Mouse (Mus musculus) olfactory bulb, adult 2 months (tissue): Measurements from ENCODE around the gene Slc7a7. TPM values are rescaled to one million over a fixed set of nuclear protein-coding genes. Genes with fewer than 3 reads are reported as not detected.
"Not testable (repeated sequence)": the region's sequence is repeated elsewhere in the genome, so short reads cannot be mapped to it uniquely, and the experiment has no call there.

Experiments used
- H3K27ac ChIP-seq: fragments of 200-500 bp; 2 replicates; pipeline ENCODE4 v1.5.1; 2012; ENCODE audit warnings: low read depth, low read length; ENCODE audit not compliant: insufficient read depth
- H3K4me1 ChIP-seq: fragments of 200-500 bp; 2 replicates; pipeline ENCODE4 v1.6.1; 2012; ENCODE audit warnings: low read length; ENCODE audit not compliant: control insufficient read depth, insufficient read depth
- H3K4me3 ChIP-seq: fragments of 200-500 bp; 2 replicates; pipeline ENCODE4 v1.5.1; 2012; ENCODE audit warnings: mild to moderate bottlenecking, low read depth, low read length, moderate library complexity; ENCODE audit not compliant: insufficient read depth
- CTCF ChIP-seq: fragments of 200-500 bp; IDR thresholded peaks from 2 replicates; pipeline ENCODE4 v1.5.1; 2012; ENCODE audit warnings: low read depth, mild to moderate bottlenecking, low read length, moderate library complexity; ENCODE audit not compliant: insufficient read depth
- POLR2A ChIP-seq: fragments of 200-500 bp; IDR thresholded peaks from 2 replicates; pipeline ENCODE4 v1.6.1; 2012; ENCODE audit warnings: mild to moderate bottlenecking, low read depth, low read length, moderate library complexity; ENCODE audit not compliant: insufficient read depth
- WGBS: fragments of 180-500 bp; shearing (Covaris S2); methylation state at CpG from one replicate; pipeline ENCODE4 v1.1.7; 2018; 5-methylcytosine and 5-hydroxymethylcytosine counted together
- polyA plus RNA-seq: library from polyadenylated mRNA; stranded (reverse); fragments of >200 nt; gene quantifications from 2 replicates; pipeline ENCODE4 v1.2.4, GENCODE M21; 2012; ENCODE audit warnings: low replicate concordance; ENCODE audit not compliant: missing spikeins, insufficient read depth, insufficient read length

Slc7a7 gene
- polyA plus RNA-seq, 1 experiment, result not detected

DNA sequence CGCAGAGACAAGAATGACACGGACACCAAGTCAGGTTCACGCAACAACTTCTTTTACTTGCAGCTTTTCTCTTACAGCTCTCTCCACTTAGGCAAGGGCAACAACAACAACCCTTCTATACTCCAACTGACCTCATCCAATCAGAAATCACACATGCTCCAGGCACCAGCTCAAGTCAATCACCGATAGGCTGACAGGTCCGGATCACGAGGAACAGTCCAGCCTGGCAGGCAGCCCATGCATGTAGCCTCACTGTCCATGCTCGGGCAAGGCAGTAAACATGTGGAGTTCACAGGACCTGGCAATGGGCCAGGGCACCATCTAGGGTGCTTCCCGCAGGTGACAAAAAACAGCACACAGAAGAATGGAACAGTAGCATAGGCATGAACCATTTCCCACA lies 65.3 kb downstream of the Slc7a7 start:
- Histone ChIP-seq H3K27ac (no peak overlapping the region), H3K4me1 (no peaks in the 10 kb centered on the region), H3K4me3 (no peak overlapping the region)
- TF ChIP-seq POLR2A (no peak), CTCF (no peak)
- WGBS, result 82% methylated on average over 8 of the region's 8 CpGs

DNA sequence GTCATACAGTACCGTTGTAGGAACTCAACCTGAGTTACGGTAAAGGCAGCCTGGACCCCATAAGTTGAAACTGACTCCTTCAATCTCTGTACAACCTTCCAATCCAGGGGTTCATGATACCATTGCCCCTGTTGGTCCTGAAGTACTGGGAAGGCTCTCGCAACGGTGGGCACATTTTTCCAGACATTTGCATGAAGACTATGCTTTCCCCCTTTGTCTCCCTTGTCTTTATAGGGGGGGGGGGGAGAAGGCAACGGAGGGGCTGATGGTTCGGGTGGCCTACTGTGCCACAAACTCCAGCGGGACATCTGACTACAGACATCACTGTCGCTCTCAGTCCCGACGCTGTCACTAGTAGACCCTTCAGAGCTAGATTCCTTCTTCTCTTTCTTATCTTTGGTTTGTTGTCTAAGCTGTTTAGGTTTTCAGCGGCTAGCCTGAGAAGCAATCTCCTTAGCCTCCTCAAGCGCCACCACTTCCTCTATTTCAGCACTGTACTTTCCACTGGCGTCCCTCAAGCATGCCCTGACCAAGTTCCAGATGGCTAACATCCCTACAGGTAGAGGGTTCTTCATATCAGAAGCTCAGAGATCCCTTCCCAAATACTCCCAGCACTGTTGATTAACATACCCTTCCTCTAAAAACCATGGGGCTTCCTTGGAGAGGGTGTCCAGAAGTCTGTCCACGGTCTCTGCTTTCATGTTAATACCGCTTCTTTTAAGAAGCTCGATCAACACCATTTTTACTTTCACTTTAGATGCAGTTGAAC lies 66.6 kb downstream of the Slc7a7 start:
- not testable (repeated sequence) for H3K4me1 ChIP-seq, H3K27ac ChIP-seq, H3K4me3 ChIP-seq
- 91% methylated on average over 16 of the region's 16 CpGs for WGBS

DNA sequence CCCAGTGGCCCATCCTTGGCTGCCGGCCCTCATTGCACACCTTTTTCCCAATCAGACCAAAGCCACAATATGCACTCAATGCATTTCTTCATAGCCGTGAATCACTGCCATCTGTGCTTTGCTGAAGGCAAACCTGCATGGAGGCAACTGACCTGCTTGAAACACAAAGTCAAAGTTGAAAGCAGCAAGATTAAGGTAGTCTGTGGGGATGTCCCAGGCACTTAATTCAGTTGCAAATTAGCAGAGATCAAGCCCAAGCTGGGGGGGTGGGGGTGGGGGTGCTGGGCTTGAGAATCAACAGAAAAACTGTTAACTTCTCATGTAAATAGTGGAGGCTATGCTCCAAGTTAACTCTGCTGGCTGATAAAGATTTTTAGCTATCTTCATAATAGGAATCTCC lies 75.8 kb downstream of the Slc7a7 start:
- H3K27ac ChIP-seq, H3K4me1 ChIP-seq, H3K4me3 ChIP-seq: not testable (repeated sequence)
- WGBS, result 63% methylated on average over 2 of the region's 2 CpGs

DNA sequence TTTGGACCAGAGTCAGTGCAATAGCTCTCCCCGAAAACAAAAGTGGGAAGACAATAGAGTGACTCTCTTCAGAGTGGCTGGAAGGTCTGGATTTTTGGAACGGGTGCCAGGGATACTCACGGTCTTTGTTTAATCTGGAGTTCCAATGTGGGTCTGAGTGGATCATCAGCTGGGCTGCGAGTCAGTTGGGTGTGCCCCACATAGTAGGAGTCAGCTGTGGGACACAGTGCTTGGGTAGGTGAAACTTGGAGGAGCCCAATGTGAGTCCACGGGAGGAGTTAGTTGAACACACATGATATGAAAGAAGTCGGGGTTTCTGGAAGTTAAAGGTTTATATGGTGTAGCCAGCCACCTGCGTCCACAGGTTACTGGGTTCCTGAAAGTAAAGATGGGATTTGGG lies 76.7 kb downstream of the Slc7a7 start:
- no peak overlapping the region for H3K4me3 ChIP-seq
- no peak overlapping the region for H3K27ac ChIP-seq
- 67% methylated on average over 7 of the region's 7 CpGs for WGBS
- TF ChIP-seq POLR2A (no peak), CTCF (no peak)
- H3K4me1 ChIP-seq, result no peaks in the 10 kb centered on the region

DNA sequence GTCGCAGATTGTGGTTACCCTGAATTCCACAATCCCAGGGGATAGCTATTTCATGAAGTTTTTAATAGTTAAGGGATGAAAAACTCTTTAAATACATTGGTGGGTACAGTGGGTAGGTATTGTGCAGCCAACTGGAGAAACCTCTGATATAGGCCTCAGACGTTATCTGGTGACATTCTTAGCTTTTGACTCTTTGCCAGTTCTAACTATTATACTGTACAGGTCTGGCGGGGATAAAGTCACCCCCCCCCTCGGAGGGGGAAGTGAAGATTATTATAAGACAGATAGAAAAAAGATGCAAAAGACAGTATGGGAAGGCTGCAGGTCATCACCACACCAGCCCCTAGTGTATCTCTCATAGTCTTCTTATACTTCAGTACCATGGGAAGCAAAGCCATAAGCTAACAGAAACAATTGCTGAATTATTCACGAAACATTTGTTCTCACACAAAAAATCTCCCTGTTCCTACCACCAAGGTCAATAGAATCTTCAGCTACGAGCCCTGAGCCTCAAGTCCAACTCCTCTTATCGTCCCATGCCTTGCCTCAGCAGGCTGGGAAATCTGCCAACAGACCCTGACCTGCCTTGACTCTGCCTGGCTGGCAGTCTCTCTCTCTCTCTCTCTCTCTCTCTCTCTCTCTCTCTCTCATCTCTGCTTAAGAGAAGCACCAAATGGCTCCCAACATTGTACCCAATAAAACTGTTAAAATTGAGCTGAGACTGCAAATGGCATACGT lies 84.0 kb downstream of the Slc7a7 start:
- TF ChIP-seq POLR2A, result no peak
- no peak for TF ChIP-seq CTCF
- no peak overlapping the region for H3K27ac ChIP-seq
- 61% methylated on average over 8 of the region's 8 CpGs for WGBS
- peaks cover 7% of the 10 kb centered on the region for H3K4me1 ChIP-seq
- no peak overlapping the region for H3K4me3 ChIP-seq

DNA sequence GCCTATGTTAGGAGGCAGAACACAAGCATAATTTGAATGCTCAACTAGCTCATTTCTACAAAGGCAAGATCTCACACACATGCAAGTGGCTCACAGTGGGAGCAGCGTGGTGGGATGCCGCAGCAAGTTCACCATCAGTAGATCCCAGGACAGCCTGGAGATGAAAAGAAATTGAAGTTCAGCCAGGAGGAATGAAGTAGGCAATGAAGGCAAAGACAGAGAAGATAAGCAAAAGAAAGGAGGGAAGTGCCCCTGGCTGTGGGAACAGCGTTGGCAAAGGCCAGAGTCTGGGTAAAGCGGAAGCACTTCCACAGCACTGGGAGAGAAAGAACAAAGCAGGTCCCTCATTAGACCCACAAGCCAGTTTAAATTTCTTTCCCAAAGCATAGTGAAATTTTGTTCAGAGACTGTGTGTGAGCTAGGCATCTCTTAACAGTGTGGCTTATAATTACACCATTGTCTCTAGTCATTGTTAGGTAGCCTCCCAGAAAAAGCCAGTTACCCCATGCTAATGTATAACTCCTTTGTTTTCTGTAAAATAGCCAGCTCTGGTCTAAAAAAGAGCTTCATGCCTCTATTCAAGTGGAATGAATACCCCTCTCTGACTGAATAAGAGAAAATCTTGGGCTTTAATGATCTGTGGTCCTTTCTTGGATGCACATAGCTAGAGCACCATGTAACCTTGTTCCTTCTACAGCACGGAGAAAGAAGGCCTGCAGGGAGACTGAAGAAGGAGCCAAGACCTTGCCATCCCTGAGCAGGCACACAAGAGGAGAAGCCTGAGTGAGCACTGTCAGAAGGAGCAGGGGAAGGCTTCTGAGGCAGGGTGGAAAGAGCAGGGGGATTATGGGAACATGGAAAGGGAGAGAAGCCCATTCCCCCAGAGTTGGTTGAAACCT lies 85.2 kb downstream of the Slc7a7 start:
- WGBS, result 45% methylated on average over 5 of the region's 5 CpGs
- TF ChIP-seq CTCF, result no peak
- TF ChIP-seq POLR2A, result no peak
- Histone ChIP-seq H3K4me3 (no peak overlapping the region), H3K27ac (0 out of 2 replicates have a peak overlapping the region, but pooled peaks have one; percentile 9), H3K4me1 (peaks cover 7% of the 10 kb centered on the region)

DNA sequence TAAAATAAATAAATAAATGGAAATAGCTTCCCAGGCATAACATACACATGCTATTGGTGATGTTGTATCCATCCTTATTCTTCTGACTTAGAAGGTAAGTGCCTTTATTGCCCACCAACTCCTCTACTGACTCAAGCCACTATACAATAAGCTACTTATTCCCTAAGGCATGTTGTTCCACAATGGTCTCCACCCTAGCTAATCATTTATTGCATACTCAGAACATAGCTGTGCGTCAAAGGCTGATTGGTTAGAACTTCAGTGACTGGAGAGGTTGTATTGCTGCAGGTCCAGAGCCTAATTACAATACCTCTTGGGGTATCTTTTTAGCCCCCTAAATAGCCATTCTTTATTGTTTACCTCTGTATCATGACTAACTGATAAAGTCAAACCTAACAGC lies 86.4 kb downstream of the Slc7a7 start:
- Histone ChIP-seq H3K4me1 (peaks cover 7% of the 10 kb centered on the region), H3K27ac (no peak overlapping the region), H3K4me3 (no peak overlapping the region)
- TF ChIP-seq CTCF (no peak), POLR2A (no peak)
- WGBS, result 93% methylated on average over 1 of the region's 1 CpGs

DNA sequence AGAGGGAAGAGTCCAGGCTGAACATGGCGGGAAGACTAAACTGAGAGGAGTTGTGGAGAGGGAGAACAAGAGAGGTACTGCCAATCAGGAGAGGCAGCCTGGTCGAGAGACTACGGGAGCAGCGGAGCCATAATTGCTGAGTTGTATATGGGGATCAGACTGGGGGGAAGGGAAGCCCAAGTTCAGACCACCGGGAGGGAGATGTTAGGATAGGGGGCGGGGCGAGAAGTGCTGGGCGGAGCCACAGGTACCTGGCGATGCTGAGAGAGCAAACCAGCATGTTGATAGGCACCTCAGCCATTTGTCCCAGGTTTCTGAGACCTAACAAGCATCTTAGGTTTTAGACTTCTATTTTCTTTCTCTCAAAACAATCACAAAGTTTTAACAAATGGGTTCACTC lies 88.4 kb downstream of the Slc7a7 start:
- 69% methylated on average over 9 of the region's 9 CpGs for WGBS
- Histone ChIP-seq H3K4me3 (no peak overlapping the region), H3K4me1 (peaks cover 7% of the 10 kb centered on the region), H3K27ac (no peak overlapping the region)
- TF ChIP-seq CTCF, result no peak
- no peak for TF ChIP-seq POLR2A

DNA sequence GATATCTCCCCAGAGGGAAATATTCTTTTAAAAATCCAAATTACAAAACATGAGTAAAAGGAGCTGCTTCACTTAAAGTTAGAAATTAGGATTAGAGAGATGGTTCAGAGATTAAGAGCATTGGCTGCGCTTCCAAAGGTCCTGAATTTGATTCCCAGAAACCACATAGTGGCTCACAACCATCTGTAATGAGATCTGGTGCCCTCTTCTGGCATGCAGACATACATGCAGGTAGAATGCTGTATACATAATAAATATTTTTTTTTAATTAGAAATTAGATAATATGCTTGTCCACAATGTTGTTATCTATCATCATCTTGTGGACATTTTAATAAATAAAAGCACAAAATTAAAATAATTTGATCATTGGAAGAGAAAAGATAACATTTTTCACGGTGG lies 89.0 kb downstream of the Slc7a7 start:
- H3K4me1 ChIP-seq, result peaks cover 7% of the 10 kb centered on the region
- H3K4me3 ChIP-seq, result no peak overlapping the region
- TF ChIP-seq POLR2A (no peak), CTCF (no peak)
- WGBS, result 91% methylated on average over 2 of the region's 2 CpGs
- H3K27ac ChIP-seq, result no peak overlapping the region
